Mouse (Mus musculus) bone marrow, adult 2 months (tissue): ENCODE measurements at regions not wholly inside any gene's neighbourhood (a gene's known extent, or its start where the extent isn't known, plus 50 kb on each side); places are given as distances from the start of the nearest gene placed in this dataset.

Source experiments
- CTCF ChIP-seq: fragments of 200-500 bp; IDR thresholded peaks from 2 replicates; pipeline ENCODE4 v1.5.1; 2011; ENCODE audit warnings: low read length, control low read depth; ENCODE audit not compliant: control insufficient read depth, insufficient read depth
- POLR2A ChIP-seq: fragments of 200-500 bp; IDR thresholded peaks from 2 replicates; pipeline ENCODE4 v1.6.1; 2011; ENCODE audit warnings: low read depth, mild to moderate bottlenecking, control low read depth, low read length, borderline replicate concordance; ENCODE audit not compliant: control insufficient read depth

DNA sequence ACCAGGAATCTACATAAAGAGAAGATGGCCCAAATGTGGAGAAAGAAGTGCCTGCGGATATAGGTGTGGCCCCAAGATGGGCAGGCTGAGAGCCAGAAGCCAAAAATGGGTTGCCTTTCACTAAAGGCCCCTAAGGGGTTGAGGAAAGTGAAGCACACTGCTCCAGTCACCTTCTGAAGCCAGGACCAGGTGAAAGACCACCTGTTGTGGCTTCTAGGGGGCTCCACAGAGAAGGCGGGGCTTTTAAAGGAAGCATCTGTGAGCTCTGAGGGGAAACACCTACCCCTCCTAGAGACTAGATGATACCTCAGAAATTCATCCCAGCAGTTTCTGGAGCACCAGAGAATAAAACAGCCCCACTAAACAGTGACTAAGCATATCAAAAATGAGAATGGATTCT lies 105.1 kb downstream of the Setd4 start:
- TF ChIP-seq CTCF = no peak
- TF ChIP-seq POLR2A = no peak
